Mouse (Mus musculus): ENCODE data around the gene AC124502.3. TPM values are rescaled to one million over a fixed set of nuclear protein-coding genes. Genes with fewer than 3 reads are reported as not detected.
"Not testable (repeated sequence)": the region's sequence is repeated elsewhere in the genome, so short reads cannot be mapped to it uniquely, and the experiment has no call there.

The AC124502.3 gene
- total RNA-seq, 2 experiments from 2014 or later: 3.3 to 4.2 TPM

DNA sequence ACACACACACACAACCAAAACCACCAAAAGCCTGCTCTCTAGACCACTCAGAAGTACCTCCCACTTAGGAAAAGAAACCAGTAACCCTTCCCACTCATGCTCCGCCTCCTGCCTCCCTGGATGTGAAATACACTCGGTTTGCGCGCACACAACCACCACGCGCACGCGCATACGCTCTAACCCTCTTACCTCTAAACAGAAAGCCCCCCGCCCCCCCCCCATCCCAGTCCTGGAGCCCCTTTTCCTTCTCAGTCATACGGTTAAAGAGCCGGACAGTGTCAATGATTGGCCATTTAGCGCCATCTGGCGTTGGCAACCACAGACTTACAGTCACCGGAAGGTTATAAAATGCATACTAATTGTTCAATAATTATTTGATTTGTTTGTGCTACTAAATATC lies 34.3 kb downstream of the AC124502.3 start:
- ATAC-seq (replicated peaks; ENCODE audit: low FRiP score, low TSS enrichment, poor library complexity, severe bottlenecking): no peak

DNA sequence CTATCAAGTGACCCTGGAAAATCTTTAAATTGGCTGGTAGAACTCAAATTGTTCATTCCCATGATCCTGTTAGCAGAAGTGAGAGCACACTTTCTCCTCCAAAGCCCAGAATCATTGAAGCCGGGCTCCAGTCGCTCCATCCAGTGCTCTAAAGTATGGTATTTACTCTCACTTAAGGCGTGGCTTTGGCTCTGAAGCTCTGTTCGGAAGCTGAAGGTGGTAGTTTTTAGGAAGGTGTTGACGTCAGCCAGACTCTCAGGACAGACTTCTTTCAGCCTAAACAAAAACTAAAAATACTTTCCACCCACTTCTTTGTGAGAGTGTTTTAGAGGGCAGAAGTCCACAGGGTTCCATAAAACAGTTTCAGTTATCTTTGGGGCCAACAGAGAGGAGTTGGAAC lies 34.8 kb downstream of the AC124502.3 start:
- no peak for ATAC-seq (replicated peaks; ENCODE audit: low FRiP score, low TSS enrichment, poor library complexity, severe bottlenecking)

DNA sequence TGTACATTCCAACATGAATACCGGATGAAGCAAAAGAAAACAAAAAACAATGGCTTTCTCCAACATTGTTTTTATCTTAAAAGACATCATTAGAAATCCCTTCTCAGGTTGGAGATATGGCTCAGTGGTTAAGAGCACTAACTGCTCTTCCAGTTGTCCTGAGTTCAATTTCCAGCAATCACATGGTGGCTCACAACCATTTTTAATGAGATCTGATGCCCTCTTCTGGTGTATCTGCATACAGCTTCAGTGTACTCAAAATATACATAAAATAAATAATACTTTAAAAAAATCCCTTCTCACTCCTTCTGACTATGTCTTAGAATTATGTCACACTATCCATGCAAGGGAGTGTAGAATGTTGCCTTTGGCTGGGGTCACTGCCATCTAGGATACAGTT lies 40.6 kb downstream of the AC124502.3 start:
- ATAC-seq (replicated peaks; ENCODE audit: low FRiP score, low TSS enrichment, poor library complexity, severe bottlenecking): no peak

DNA sequence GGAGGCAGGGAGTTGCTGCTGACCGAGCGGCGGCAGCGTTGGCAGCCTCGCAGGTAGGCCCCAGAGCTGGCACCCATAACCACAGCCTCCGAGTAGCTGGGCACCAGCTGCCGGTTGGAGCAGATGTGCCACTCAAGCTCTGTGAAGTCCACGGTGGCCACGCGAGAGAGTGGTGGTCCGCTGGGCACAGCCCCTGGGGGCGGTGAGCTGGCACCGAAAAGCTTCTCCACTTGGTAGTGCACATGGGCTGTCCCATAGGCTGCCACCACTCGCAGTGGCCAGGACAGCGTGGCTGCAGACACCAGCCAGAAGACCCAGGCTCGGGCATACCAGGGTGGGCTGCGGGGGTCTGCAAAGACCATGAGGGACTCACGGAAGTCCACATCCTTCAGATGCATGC lies 43.3 kb downstream of the AC124502.3 start:
- no peak for ATAC-seq (replicated peaks; ENCODE audit: low FRiP score, low TSS enrichment, poor library complexity, severe bottlenecking)

DNA sequence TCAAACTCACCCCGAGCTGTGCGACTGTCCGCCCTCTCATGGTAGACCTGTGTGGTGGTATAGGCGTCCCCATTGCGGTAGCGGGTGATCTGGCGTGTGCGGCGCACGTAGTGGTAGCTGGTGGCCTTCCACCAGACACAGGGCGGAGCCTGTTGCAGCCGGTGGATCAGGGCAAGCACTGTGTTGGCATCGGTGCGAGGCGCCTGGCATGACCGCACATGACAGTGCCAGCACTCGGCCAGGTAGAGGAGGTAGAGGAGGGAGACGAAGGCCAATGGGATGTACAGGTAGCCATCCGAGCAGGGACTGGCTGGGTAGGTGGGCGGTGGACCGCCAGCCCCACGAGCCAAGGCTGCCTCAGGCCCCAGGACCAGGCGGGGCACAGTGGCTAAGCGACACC lies 43.9 kb downstream of the AC124502.3 start:
- ATAC-seq (replicated peaks; ENCODE audit: low FRiP score, low TSS enrichment, poor library complexity, severe bottlenecking): no peak

DNA sequence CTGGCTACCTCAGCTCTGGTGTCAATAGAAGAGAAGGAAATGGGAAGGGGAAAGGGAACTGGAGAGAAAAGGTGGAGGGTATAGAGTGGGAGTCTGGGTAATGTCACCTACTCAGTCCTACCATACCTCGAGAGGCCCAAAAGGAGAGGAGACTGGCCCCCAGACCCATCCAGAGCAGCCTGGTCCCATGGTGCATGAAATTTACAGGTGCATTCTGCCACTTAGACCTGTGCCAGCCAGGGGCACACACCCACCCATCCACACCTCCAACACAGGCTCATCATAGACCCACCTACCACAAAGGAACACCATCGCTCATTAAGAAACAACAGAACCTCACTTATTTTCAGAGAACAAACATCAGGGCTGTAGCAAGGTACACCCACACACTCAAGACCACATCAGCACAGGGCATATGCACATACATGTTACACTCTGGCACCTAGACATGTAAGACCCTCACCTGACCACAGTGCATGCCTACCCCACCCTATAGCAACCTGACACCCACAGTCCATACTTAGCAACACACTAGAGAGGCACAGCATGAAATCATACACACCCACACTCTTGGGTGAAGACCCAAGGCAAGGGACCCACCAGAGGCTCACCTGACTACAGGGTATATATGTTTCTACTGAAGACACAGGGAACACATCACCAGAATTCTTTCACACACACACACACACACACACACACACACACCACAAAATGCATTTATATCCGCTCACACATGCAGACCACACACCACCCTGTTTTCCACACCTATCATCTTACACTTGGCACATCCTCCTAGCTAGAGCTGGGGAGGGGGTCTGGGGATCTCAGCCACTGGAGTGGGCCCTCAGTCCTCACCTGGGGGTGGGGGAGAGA lies 45.5 kb downstream of the AC124502.3 start:
- ATAC-seq (replicated peaks; ENCODE audit: low FRiP score, low TSS enrichment, poor library complexity, severe bottlenecking): no peak

DNA sequence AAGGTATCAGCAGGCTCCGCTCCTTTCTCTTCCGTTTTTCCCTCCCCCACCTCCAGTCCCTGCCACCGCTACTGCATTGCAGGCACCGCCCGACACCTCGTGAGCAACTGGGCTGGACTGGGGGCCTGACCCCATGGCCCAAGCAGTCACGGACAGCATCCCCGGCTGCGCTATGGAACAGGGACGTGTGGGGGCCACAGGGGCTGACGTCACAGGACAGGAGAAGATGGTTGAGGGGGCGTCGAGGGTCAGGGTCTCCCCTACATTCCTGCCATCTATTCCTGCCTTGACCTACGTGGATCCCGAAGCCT lies 46.1 kb downstream of the AC124502.3 start:
- ATAC-seq (replicated peaks; ENCODE audit: low FRiP score, low TSS enrichment, poor library complexity, severe bottlenecking): no peak

DNA sequence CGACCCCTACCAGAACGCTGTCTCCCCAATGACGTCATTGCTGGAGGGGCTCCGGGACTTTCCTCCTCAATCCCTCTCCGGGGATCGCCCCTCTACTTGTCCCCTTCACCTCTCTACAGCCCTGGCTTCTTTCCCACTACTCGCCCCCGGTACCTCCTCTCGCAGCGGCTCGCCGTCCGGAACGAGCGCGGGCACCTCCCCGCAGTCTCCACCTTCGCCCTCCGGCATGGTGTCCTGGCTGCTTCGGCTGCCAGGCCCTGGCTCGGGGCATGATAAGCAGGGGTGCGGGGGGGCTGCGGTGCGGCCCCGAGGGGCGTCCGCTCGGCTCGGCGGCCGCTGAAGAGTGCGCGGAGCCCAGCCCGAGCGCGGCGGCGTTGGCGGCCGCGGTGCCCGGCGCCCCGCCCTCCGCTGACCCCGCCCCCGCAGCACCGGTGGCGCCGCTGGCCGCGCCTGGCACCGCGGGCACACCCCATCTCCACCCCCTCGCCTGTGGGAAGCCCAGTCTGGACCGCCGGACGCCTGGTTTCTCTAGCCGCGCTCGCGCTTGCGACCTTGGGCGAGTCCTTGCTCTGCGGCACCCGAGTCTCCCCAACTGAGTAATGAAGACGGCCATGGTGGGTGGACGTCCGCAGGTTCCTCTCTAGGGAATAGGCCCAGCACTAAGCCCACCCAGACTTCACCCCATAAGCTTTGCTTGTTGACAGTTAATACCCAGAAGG lies 46.6 kb downstream of the AC124502.3 start, which contains the start of gene Tmem151a:
Tmem151a (minus strand) TSS at position 387 of the 719 bp plus-strand sequence.
- ATAC-seq (replicated peaks; ENCODE audit: low FRiP score, low TSS enrichment, poor library complexity, severe bottlenecking): no peak

DNA sequence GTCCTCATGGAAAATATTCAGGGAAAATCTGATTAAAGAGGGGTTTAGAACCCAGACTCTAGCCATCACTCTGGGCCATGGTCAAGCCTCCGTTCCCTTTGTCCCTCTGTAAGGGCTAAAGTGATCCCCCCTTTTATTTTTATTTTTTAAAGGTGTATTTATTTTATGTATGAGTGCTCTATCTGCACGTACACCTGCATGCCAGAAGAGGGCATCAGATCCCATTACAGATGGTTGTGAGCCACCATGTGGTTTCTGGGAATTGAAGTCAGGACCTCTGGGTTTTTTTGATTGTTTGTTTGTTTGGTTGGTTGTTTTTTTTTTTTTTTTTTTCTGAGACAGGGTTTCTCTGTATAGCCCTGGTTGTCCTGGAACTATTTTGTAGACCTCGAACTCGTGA lies 47.8 kb downstream of the AC124502.3 start:
- not testable (repeated sequence) for ATAC-seq (replicated peaks; ENCODE audit: low FRiP score, low TSS enrichment, poor library complexity, severe bottlenecking)

DNA sequence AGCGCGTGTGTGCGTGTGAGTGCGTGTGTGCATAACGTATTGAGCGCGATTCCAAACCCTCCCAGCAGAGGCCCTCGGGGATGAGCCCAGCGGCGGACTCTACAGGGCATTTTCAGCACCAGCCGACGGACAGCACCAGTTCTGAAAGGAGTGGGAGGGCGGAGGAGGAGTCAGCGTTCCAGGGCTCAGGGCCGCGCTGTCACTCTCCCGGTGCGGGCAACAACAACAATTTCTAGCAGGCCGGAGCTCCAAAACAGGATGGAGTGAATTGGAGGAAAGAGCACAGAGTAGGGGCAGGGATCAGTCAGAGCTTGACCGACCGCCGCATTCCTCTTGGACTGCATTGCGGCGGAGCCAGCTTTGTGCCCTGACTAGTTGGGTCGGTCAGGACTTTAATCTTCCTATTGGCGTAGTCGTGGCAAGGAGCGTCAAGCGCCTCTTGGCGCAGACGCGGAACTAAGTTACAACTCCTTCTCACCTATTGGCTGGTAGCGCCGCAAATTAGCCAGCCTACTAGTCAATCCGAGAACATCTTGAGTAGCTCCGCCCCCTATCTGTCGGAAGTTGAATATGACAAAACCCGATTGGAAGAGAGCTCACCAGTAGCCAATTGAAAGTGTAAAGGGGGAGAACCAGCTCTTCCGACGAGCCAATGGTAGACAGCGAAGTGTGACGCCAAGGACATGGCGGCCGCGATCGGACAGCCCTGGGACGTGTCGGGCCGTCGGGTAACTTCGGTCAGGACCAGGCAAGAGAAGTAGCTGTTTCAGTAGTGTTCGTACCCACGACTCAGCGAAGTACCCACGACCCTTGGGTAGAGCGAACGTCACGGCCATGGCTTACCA lies 49.4 kb downstream of the AC124502.3 start, which contains the start of gene Yif1a:
Yif1a (plus strand) TSS at position 655 of the 845 bp plus-strand sequence.
- peak; percentile 87 for ATAC-seq (replicated peaks; ENCODE audit: low FRiP score, low TSS enrichment, poor library complexity, severe bottlenecking)

DNA sequence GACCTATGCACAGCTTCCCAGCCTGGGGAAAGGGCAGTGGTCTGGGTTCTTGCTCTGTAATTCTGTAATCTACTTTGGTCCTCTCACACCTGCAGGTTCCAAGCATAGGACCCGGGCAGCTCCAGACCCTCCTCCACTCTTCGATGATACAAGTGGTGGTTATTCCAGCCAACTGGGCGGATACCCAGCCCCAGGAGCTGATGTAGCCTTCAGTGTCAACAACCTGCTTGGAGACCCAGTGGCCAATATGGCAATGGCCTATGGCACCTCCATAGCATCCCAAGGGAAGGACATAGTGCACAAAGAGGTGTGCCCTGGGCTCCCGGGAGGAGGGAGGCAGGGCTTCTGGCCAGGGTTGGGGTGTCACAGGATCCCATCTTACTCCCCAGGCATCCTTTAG lies 50.6 kb downstream of the AC124502.3 start:
- no peak for ATAC-seq (replicated peaks; ENCODE audit: low FRiP score, low TSS enrichment, poor library complexity, severe bottlenecking)

DNA sequence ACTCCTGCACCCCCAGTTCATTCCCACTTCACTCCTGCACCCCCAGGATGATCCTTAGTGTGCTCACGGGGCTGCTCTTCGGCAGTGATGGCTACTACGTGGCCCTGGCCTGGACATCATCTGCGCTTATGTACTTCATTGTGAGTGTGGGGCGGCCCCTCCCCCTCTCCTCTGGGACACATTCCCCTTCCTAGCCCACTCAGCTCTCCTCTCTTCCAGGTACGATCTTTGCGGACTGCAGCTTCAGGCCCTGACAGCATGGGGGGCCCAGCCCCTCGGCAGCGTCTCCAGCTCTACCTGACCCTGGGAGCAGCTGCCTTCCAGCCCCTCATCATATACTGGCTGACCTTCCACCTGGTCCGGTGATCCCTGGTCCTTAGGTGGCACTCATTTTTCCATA lies 53.4 kb downstream of the AC124502.3 start:
- no peak for ATAC-seq (replicated peaks; ENCODE audit: low FRiP score, low TSS enrichment, poor library complexity, severe bottlenecking)

DNA sequence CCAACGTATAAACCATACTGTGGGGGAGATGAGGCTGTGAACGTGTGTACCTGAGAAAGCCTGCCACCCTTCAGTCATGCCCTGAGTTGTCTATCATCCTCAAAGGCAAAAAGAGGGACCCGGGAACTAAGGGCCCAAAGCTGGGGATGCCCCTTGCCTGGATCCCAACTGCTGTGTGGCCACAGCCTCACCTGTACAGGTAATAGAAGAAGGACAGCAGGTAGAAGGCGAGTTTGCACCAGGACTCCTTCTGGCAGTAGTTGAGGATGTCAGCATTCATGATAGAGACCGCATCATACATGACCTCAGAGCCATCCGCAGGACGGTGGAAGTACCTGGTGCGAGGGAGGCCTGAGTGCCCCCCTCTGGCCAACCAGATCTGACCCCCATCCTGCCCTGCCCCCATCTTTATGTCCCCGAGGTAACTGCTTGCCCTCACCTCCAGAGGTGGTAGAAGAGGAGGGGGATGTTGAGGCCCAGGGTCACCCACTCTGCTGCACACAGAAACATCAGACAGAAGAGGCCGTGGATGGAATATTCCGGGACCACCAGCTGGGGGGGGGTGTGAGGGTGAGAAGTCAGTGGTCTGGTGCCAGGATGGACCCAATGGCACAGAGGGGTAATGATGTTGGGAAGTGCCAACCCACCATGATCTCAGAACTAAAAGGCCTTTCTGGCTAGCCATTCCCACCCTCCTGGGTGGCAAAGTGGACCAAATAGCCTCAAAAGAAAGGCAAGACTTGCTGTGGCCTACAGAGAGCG lies 55.0 kb downstream of the AC124502.3 start:
- no peak for ATAC-seq (replicated peaks; ENCODE audit: low FRiP score, low TSS enrichment, poor library complexity, severe bottlenecking)

DNA sequence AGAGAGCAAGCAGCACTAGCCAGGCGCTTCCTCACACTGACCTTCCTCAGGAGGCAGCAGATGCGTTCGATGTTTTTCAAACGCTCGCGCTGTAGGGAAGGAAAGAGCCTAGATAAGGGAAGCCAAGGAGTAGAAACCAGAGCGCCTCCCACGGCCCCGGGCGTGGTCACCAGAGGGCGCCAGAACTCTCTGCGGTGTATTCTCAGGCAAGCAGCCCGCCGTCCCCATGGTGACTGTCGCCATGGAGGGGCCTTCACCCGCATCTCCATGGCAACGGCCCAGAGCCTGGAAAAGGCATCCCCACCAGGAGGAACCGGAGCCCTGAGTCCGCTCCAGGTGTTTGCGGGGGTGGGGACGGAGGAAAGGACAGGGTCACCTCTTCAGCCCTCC lies 55.5 kb downstream of the AC124502.3 start:
- ATAC-seq (replicated peaks; ENCODE audit: low FRiP score, low TSS enrichment, poor library complexity, severe bottlenecking): peak; percentile 78

DNA sequence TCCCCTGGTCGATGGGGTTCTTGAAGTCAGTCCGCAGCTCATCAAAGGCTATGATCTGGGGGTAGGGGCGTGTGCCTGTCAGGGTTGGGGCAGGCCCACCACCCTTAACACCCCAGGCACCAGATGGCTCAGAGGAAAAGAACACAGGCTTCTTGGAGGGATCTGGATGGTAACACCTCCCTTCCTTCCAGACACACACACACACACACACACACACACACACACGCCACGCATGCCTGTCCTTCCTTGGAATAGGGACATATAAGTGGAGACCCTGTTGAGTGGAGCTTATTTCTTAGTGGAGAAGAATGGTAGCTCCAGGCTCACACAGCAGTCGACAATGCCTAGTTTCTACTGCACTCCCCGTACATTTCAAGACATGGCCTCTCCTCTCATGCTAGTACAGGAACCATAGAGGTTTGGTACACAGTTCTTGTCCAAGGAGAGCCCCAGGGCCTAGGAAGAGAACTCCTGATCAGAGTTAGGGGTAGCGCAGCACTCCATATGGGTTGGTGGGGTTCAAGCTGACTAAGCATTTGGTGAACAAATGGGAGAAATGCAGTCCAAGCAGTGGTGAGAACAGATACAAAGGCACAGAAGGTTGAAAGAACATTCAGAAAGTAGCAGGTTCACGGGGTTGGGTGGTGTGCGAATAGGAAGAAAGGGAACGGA lies 56.2 kb downstream of the AC124502.3 start:
- ATAC-seq (replicated peaks; ENCODE audit: low FRiP score, low TSS enrichment, poor library complexity, severe bottlenecking): no peak

DNA sequence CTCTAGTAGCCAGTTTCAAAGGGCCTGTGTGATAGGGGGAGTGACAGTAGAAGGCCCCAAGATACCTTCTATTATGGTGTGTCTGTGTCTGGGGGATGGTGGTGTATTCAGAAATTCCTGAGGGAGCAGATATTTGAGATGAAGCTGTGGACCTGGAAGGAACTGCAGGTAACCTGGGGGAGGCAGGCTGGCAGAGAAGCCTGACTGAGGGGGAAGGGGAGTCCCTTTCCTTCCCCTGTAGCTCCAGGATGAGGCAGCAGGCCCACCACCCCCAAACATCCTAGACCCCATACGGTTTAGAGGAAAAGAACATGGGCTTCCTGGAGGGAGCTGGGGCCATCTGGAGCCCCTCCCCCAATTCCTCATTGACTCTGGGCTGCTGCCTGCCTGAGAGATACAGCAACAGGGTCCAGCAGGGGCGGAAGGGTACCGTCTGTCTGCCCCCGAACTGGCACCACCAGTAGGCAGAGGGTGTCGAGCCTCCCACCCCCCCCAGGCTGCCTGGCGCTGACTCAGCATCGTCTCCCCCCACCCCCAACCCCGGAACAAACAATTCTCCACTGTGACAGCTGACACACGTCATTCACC lies 57.3 kb downstream of the AC124502.3 start:
- ATAC-seq (replicated peaks; ENCODE audit: low FRiP score, low TSS enrichment, poor library complexity, severe bottlenecking): no peak

DNA sequence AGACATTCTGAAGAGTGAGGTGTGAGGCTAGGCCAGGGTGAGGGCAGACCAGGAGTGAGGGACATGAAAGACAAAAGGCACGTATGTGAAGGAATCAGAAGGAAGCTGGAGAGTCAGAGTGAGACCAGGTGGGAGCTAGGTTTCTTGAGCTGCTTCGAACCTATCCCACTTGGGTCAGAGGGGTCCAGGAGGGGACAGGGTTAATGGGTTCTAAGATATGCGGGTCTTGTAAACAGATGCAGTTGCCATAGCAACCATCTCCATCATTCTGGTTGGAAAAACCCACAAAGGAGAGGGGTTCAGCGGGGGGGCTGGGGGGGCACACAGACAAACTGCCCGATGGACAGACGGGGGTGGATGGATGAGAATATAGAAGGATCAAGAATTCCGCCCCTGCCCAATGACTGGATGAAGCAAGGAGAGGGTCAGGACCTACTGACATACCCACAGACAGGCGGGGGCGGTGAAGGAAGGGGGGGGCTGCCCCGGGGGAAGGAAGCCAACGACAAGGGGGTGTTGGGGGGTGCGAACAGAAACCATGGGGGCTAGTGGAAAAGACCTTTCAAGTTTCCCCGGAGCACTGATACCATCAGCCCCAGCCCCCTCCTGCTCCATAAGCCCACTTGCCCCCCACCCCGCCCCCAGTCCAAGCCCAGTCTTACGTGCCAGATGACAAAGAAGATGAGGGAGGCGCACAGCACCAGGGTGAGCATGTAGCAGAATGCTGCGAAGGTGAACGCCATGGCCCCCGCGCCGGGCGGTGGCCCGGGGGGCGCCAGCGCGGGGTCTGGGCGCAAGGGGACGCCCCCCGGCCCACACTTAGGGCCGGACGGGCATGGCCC lies 59.1 kb downstream of the AC124502.3 start:
- no peak for ATAC-seq (replicated peaks; ENCODE audit: low FRiP score, low TSS enrichment, poor library complexity, severe bottlenecking)

Data from megakaryocyte-erythroid progenitor cell, adult 5-6 weeks (primary cell).